Mouse (Mus musculus) kidney, postnatal 0 days (tissue): ENCODE results near the gene Mfn2. TPM values are rescaled to one million over a fixed set of nuclear protein-coding genes. Genes with fewer than 3 reads are reported as not detected.

Source experiments
- ATAC-seq: fragments of 200-750 bp; cut with Nextera tagmentation; replicated peaks from 2 replicates; pipeline ENCODE4 v1.8.0; 2017; ENCODE audit warnings: low read depth, moderate number of reproducible peaks, moderate TSS enrichment, moderate library complexity; ENCODE audit not compliant: low FRiP score
- DNase-seq: peaks from one replicate; pipeline ENCODE4 v3.0.0-alpha.2; 2016; ENCODE audit warnings: low spot score
- H3K27ac ChIP-seq: fragments of 300-500 bp; sonication (generic); 2 replicates; pipeline ENCODE4 v1.5.1; 2014; ENCODE audit warnings: mild to moderate bottlenecking
- H3K27me3 ChIP-seq: fragments of 300-500 bp; sonication (generic); 2 replicates; pipeline ENCODE4 v1.6.1; 2014; ENCODE audit warnings: low read length, mixed read lengths; ENCODE audit not compliant: insufficient read depth
- H3K36me3 ChIP-seq: fragments of 300-500 bp; sonication (generic); 2 replicates; pipeline ENCODE4 v1.6.1; 2014; ENCODE audit warnings: low read length, mixed read lengths; ENCODE audit not compliant: insufficient read depth
- H3K4me1 ChIP-seq: fragments of 300-500 bp; sonication (generic); replicated peaks from 2 replicates; pipeline ENCODE4 v1.6.1; 2014; ENCODE audit warnings: antibody characterized with exemption, low read length, mixed read lengths; ENCODE audit not compliant: insufficient read depth
- H3K4me2 ChIP-seq: fragments of 300-500 bp; sonication (generic); 2 replicates; pipeline ENCODE4 v1.6.1; 2014; ENCODE audit warnings: mild to moderate bottlenecking, low read length, moderate library complexity, mixed read lengths
- H3K4me3 ChIP-seq: fragments of 300-500 bp; sonication (generic); replicated peaks from 2 replicates; pipeline ENCODE4 v1.5.1; 2014; ENCODE audit warnings: low read depth, low read length
- H3K9ac ChIP-seq: fragments of 300-500 bp; sonication (generic); 2 replicates; pipeline ENCODE4 v1.6.1; 2014; ENCODE audit warnings: low read depth, low read length
- H3K9me3 ChIP-seq: fragments of 300-500 bp; sonication (generic); replicated peaks from 2 replicates; pipeline ENCODE4 v1.6.1; 2016; ENCODE audit warnings: low read length, inconsistent platforms, mixed read lengths
- CTCF ChIP-seq: IDR thresholded peaks from 2 replicates; pipeline ENCODE4 v1.5.1; 2016; ENCODE audit warnings: antibody characterized with exemption, low read depth, mild to moderate bottlenecking, moderate library complexity
- WGBS: fragments of 180-500 bp; shearing (Covaris S2); extraction: QIAGEN DNeasy Blood & Tissue Kit; methylation state at CpG from one replicate; pipeline ENCODE4 v1.1.7; 2014; 5-methylcytosine and 5-hydroxymethylcytosine counted together
- polyA plus RNA-seq: library from polyadenylated mRNA; unstranded; fragments of >200 nt; fragmentation: Nextera tagmentation; extraction: Ambion mirVana; gene quantifications from 2 replicates; pipeline ENCODE4 v1.2.1, GENCODE M21; 2015

Mfn2 gene
- polyA plus RNA-seq, 1 experiment from 2014 or later, result 28.9 TPM

DNA sequence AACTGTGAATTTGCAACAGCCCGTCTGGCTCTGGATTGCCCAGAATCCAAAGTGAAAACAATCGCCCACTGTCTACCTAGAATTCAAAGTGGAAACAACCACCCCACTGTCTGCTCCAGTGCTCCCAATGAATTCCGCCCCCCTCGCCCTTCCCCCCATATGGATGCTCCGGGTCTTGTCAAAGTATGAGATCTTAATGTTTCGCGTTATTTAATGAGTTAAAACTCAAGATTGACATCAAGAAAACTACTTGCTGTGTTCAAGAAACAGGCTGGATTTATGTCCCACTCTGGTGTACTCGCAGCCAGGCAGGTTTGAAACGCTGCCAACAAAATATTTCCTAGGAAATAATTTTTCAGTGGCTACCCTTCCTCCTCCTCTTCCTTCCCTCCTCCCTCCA lies 35.6 kb upstream of the Mfn2 start:
- Histone ChIP-seq H3K27me3 (no peaks in the 10 kb centered on the region), H3K36me3 (peaks cover 6% of the 10 kb centered on the region; the same call in 1 of the 2 replicates), H3K27ac (peak overlapping the region; percentile 81), H3K9ac (0 out of 2 replicates have a peak overlapping the region, but pooled peaks have one; percentile 15), H3K4me3 (peak overlapping the region; percentile 8; the same call in 1 of the 2 replicates), H3K4me1 (peaks cover 35% of the 10 kb centered on the region), H3K9me3 (no peaks in the 10 kb centered on the region), H3K4me2 (peak overlapping the region; percentile 95)
- 32% methylated on average over 9 of the region's 9 CpGs for WGBS
- TF ChIP-seq CTCF, result no peak
- no peak for ATAC-seq
- DNase-seq, result peak; percentile 37

DNA sequence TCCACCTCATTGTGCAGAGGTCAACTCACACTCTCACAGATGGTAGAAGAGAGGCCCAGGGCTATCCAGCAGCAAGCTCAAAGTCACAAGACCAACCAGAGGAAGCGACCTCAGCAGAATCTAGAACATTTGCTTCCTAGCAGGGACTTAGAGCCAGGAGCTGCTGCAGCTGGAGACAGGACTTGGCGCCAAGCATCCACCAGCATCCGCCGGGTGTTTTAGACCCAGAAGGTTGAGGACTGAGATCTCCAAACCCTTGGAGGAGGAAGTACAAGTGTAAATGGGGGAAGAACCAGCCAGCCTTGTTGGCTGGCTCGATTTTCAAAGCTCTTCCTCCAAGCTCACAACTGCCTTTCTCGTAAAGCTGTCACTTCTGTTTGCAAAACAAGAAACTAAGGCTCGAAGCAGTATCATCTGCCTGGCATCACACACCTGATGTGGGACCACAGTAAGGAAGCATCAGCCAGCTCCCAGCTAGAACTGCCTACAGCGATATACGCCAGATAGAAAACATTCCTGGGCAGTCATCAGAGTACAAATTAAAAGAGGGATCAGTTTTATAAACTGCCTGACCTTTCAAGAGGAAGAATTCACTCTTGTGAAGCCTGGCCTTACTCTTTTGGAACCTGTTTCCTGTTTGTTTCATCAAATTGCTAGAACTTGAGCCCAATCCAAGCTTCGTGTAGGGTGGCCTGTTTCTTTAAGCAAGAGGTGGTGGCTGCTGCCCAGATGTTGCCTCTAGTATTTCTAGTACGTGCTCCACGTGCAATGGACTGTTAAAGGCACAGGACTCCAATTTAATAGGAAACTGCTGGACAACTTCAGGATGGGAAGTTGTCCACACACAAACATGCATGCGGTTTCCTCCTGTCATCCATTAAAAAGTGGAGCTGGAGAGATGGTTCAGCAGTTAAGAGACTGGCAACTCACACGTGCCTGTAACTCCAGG lies 33.9 kb upstream of the Mfn2 start:
- TF ChIP-seq CTCF, result no peak
- 25% methylated on average over 14 of the region's 14 CpGs for WGBS
- H3K9me3 ChIP-seq, result no peaks in the 10 kb centered on the region
- no peaks in the 10 kb centered on the region for H3K27me3 ChIP-seq
- no peak overlapping the region for H3K4me2 ChIP-seq
- H3K27ac ChIP-seq, result peak overlapping the region; percentile 81
- peaks cover 44% of the 10 kb centered on the region for H3K4me1 ChIP-seq
- DNase-seq (peak; percentile 74), ATAC-seq (no peak)
- H3K4me3 ChIP-seq, result no peak overlapping the region
- H3K9ac ChIP-seq, result 0 out of 2 replicates have a peak overlapping the region, but pooled peaks have one; percentile 5
- no peaks in the 10 kb centered on the region for H3K36me3 ChIP-seq

GRCm38 (mm10) chr4:147937486-147937885 lies 33.0 kb upstream of the Mfn2 start:
- no peak overlapping the region for H3K4me3 ChIP-seq
- peak overlapping the region; percentile 81; the same call in 1 of the 2 replicates for H3K27ac ChIP-seq
- no peaks in the 10 kb centered on the region for H3K27me3 ChIP-seq
- no peak overlapping the region for H3K4me2 ChIP-seq
- no peak for TF ChIP-seq CTCF
- no peaks in the 10 kb centered on the region for H3K9me3 ChIP-seq
- peaks cover 35% of the 10 kb centered on the region for H3K4me1 ChIP-seq
- ATAC-seq (no peak), DNase-seq (no peak)
- 70% methylated on average over 5 of the region's 5 CpGs for WGBS
- no peak overlapping the region for H3K9ac ChIP-seq
- no peaks in the 10 kb centered on the region for H3K36me3 ChIP-seq

- no peak for ATAC-seq
- peak overlapping the region; percentile 71; the same call in 1 of the 2 replicates for H3K9ac ChIP-seq
- DNase-seq, result no peak
- H3K4me2 ChIP-seq, result peak overlapping the region; percentile 92
- peaks cover 30% of the 10 kb centered on the region for H3K4me1 ChIP-seq
- no peaks in the 10 kb centered on the region for H3K27me3 ChIP-seq
- peak overlapping the region; percentile 75 for H3K4me3 ChIP-seq
- no peaks in the 10 kb centered on the region for H3K36me3 ChIP-seq
- TF ChIP-seq CTCF, result no peak
- 0 out of 2 replicates have a peak overlapping the region, but pooled peaks have one; percentile 73 for H3K27ac ChIP-seq
- H3K9me3 ChIP-seq, result no peaks in the 10 kb centered on the region
- 45% methylated on average over 3 of the region's 3 CpGs for WGBS
Observed at GRCm38 (mm10) chr4:147937021-147937420, 32.5 kb upstream of the Mfn2 start.

DNA sequence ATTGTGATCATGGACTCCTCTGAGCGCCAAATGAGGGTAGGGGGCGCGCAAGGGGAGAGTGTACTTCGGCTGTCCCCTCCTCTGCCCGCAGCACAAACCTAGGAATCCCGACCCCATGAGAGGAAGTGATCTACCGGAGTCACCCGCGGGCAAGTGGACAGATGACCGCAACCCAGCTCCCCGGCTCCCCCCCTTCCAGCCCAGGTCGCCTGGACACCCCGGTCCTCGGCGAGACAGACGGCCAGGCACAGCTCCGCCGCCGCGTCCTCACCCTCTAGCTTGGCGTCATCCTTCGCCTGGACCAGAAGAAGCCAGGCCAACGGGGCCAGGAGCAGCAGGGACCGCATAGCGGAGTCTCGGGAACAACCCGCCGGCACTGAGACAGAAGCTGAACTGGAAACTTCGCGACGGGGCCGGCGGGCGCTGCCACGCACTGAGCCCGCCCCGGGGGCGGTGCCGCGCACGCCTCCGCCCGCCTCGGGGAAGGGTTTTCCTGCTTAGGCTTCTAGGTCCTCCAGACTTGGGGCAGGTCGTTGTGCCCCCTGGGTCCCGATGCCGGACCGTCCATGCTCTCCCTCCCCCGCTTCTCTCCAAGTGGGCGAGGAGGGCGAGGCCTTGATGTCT lies 31.9 kb upstream of the Mfn2 start, which contains the start of gene Plod1:
Plod1 (minus strand) TSS at position 437 of the 624 bp plus-strand sequence.
- Histone ChIP-seq H3K27me3 (no peaks in the 10 kb centered on the region), H3K27ac (peak within 1 kb of the TSS; percentile 81), H3K9me3 (no peaks in the 10 kb centered on the region), H3K4me1 (peaks cover 25% of the 10 kb centered on the region), H3K4me3 (peak within 1 kb of the TSS; percentile 75), H3K36me3 (no peaks in the 10 kb centered on the region), H3K9ac (peak within 1 kb of the TSS; percentile 71), H3K4me2 (peak within 1 kb of the TSS; percentile 92)
- ATAC-seq (peak; percentile 38), DNase-seq (peak; percentile 85)
- no peak; the same call in 1 of the 2 replicates for TF ChIP-seq CTCF
- WGBS, result 0% methylated on average over 48 of the region's 51 CpGs

GRCm38 (mm10) chr4:147935904-147936303 lies 31.4 kb upstream of the Mfn2 start:
- no peak for DNase-seq

More at GRCm38 (mm10) chr4:147935904-147936303, 31.4 kb upstream of the Mfn2 start:
- Histone ChIP-seq H3K9me3 (no peaks in the 10 kb centered on the region), H3K36me3 (no peaks in the 10 kb centered on the region), H3K27me3 (no peaks in the 10 kb centered on the region), H3K9ac (peak overlapping the region; percentile 71), H3K4me3 (peak overlapping the region; percentile 75), H3K4me1 (peaks cover 23% of the 10 kb centered on the region), H3K27ac (no peak overlapping the region), H3K4me2 (peak overlapping the region; percentile 92)
- no peak for ATAC-seq
- 19% methylated on average over 9 of the region's 9 CpGs for WGBS
- no peak for TF ChIP-seq CTCF
